Mouse (Mus musculus): Measurements from ENCODE around the gene Mia2.

Gene Mia2

DNA sequence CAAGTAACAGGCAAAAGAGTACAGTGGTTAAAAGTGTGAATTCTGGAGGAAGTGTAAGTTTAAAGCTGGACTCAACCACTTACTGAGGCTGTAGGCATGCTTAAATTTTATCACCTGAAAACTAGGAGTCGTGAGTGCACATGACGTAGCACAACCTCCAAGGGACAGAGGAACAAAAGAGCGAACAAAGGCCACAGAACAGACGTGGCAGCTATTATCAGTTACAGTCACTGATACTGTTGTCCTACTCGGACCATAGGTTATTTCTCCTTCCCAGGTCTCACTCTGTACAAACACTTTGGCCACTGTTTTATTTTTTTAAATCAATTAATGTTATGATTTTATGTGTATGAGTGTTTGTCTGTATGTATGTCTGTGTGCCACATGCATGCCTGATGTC, 9.2 kb downstream of the Mia2 start:
- no peak for DNase-seq (ENCODE audit: low read depth, low spot score)

- no peak for DNase-seq (ENCODE audit: low read depth, low spot score)
Observed at GRCm38 (mm10) chr12:59105914-59106313, 10.3 kb downstream of the Mia2 start.

DNA sequence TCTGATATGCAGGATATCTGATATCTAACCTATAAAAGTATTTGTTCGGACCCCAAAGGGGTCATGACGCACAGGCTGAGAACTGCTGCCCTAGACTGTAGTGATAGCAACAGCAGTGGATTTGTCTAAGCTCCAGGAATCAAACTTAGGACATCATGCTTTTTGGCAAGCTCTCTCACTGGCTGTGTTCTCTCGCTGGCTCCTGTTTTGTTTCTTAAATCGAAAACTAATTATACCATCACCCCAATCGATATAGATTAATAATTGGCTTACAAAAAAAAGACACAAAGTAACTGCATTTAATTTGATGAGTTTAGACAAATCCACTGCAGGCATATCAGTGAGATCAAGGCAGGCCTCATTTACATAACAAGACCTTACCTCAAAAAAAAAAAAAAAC, 10.9 kb downstream of the Mia2 start:
- no peak for DNase-seq (ENCODE audit: low read depth, low spot score)

DNA sequence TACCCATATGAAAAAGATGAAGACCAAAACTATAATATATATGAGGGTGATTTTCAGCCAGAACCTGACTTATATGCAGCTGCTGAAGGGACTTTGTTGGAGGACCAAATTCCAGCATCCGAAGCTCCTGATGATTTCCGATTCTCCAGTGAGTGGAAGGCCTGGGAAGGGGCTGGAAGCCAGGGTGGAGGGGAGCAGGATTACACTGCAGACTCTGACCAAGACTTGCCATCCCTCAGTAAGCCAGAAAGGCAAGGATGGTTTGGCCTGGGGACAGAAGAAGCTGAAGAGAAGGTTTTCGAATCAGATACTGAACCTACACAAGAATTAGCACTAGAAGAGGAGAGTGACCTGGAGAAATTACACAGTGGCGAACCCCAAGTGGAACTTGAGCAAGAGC, 12.3 kb downstream of the Mia2 start:
- DNase-seq (ENCODE audit: low read depth, low spot score): no peak

DNA sequence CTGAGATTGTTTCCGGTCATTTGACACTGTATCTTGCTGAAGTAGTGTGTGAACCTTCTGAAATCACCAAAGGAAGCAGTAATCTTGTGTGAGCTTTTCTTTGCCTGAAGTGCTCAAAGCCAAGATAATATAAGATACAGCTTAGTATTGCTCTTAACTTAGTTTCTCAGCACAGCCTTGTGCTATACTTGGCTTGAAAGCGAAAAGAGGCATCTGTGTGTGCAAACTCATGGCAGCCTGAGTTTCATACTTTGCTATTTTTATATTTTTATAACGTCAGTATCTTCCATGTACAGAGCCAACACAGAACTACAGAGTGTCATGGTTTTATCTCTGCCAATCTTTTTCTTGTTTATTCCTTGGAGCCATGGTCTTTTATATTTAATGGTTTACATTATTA, 21.6 kb downstream of the Mia2 start:
- DNase-seq (ENCODE audit: low read depth, low spot score): no peak

- no peak for DNase-seq (ENCODE audit: low read depth, low spot score)
Observed at GRCm38 (mm10) chr12:59125426-59125825, 29.8 kb downstream of the Mia2 start.

DNA sequence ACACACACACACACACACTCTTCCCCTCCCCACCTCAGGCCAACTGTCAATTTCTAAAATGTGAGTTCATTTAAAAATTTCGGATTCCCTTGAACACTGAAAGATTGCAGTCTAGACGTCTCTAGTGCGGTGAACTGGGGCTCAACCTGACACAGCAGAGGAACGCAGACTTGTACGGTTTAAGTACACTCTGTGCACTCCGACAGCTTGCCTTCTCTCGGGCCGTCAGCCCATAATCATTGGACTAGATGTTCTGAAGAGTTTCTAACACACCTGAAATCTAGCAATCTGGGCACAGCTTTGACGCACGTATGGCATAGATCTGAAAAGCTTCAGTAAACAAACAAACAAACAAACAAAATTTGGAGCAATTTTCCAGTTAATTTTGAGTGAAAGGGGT, 32.9 kb downstream of the Mia2 start:
- DNase-seq (ENCODE audit: low read depth, low spot score): peak; percentile 6

GRCm38 (mm10) chr12:59129038-59129437, 33.4 kb downstream of the Mia2 start:
- DNase-seq (ENCODE audit: low read depth, low spot score): peak; percentile 31

GRCm38 (mm10) chr12:59129592-59129991, 34.0 kb downstream of the Mia2 start:
- DNase-seq (ENCODE audit: low read depth, low spot score): peak; percentile 65

GRCm38 (mm10) chr12:59130249-59130648, 34.6 kb downstream of the Mia2 start:
- peak; percentile 85 for DNase-seq (ENCODE audit: low read depth, low spot score)

DNA sequence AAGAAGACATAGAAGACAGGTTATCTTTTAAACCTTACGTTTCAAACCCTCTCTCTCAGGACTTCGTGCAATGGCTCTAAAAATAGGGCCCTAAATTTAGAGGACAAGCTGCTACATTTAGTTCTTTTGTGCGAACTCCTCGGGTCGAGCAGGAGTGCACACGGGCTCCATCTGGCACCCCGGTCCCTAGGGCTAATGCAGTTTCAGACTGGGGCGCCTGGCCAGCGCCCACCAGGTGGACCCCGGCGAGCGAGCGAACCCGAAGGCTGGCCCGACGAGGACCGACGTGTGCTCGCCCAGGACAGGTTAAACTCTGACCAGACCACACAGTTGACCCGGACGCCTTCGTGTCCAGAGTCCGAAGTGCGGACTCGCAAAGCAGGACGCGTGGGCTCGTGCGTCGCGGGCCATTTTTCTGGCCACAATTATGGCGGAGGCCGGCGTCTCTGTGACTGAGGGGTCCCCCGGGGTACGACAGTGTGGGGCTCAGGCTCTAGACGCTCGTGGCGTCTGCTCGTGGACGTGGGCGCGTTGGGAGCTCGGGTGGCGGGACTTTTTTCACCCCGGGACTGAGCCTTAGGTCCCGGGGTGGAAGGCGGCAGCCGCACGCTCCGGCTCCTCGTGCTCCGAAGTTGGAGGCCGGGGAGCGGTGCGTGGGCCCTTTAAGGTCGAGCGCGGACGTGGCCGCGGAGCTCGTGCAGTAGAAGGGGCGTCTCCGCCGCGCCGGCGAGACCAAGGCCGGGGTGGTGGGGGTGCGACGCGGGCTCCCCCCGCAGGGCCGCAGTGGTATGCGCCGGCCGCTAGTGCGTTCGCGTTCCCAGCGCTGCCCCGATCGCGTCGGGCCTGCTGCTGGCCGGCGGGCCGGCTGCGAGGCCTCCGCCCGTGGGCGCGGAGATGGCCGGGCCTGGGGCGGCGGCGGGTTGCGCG, 35.3 kb downstream of the Mia2 start:
- peak; percentile 93 for DNase-seq (ENCODE audit: low read depth, low spot score)

DNA sequence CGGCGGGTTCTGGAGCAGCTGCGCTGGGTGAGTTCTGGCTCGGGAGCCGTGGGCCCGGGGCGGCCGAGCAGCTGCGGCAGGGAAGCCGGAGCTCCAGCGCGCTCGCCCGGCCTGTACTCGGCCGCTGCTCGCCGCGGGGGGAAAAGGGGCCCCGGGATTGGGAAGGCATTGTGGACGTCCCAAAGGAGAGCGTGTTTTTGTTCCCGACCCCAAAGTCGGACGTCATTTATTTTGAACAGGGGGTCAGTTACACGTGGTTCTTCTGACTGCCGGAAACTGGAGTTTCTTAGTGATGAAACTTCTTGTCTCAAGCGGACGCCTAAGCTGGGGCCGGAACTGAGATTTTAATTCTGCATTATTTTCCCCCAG, 36.0 kb downstream of the Mia2 start:
- peak; percentile 79 for DNase-seq (ENCODE audit: low read depth, low spot score)

DNA sequence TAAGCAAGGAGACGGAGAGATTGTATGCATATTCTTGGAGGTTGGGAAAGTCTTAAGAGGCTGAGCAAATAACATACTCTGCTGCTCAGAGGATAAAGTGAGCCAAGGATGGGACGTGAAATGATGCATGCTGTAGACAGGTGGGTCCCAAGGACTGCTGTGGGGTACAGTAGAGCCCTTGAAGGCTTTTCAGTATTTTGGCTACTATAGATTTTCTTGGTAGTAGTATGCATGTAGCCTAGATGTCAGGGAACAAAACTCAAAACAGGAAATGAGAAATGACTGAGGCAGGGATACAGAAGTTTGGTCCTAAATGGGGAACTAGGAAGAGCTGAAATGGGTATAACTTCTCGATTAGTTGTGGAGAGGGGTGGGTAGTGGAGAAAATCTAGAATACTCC, 36.9 kb downstream of the Mia2 start:
- peak; percentile 54 for DNase-seq (ENCODE audit: low read depth, low spot score)

DNA sequence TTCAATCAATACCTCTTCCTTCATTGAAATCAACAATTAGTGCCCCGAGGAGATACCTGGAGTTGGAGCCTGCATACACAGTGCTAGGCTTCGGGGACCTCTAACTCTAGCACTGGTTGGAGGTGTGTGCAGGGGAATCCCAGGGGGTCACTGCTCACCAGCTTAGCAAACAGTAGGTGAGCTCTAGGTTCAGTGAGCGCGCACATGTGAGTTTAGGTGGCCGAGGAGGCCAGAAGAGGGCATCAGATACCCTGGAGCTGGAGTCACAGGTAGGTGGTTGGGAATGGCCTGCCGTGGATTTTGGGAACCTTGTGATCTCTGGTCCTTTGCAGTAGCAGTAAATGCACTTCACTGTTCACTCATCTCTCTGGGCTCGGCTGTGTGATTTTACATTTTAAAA, 37.3 kb downstream of the Mia2 start:
- DNase-seq (ENCODE audit: low read depth, low spot score): peak; percentile 62

DNA sequence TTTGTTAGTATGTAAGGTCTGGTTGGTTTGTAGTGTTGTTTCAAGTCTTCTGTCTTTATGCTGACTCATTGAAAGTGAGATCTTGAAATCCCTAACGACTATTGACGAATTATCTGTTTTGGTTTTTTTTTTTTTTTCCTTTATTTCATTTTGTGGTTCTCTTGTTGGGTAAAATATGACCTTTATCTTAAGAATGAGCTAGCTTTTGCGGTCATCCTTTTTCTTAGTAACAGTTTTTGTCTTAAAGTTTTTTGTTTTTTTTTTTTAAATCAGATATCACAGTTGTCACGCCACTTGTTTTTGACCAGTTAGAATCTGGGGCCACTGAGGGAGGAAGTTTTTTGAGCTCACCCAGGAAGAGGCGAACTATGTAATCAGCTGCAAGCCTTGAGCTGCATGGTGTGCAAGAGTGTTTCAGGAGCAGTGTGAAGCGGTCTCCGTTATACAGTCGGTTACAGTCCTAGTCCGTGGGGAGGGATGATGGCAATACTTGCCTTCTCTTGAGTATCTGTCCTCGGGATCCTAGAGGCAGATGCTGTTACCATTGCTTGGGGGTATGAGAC, 37.9 kb downstream of the Mia2 start:
- DNase-seq (ENCODE audit: low read depth, low spot score): no peak

- no peak for DNase-seq (ENCODE audit: low read depth, low spot score)
Observed at GRCm38 (mm10) chr12:59135096-59135495, 39.5 kb downstream of the Mia2 start.

DNA sequence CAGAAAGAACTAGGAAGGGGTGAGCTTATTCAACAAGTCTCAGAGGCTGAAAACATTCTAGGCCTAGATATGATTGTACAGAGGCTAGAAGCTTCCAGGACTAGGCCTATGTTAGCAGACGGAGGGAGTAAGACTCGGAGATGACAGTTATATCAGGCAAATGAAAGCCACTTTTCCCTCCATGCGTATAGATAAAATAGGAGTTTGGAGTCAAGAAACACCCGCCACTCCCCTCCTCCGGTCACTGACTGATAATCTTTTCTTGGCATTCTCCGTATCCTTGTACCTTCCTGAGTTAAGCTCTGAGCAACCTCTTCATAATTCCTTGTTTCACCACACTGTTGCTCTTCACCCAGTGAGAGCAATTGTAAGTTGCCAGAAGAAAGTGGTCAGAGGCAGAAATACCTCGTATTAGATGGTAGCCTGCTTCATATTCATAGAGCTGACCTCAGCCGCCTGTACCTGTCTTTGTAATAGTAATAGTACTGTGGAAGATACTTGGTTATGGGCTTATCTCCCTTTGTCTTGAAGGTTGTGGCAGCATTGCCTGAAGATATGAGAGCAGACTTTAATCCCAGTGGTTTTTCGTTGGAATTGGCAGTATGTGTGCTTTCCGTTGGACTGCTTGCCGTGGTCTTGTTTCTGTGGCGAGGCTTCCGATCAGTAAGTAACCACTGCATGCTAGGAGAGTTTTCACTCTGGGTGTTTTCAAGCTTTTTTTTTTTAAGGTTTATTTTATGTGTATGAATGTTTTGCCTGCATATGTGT, 40.1 kb downstream of the Mia2 start:
- no peak for DNase-seq (ENCODE audit: low read depth, low spot score)

GRCm38 (mm10) chr12:59137031-59137430, 41.4 kb downstream of the Mia2 start:
- no peak for DNase-seq (ENCODE audit: low read depth, low spot score)

- DNase-seq (ENCODE audit: low read depth, low spot score): no peak
Observed at GRCm38 (mm10) chr12:59139372-59139771, 43.8 kb downstream of the Mia2 start.

DNA sequence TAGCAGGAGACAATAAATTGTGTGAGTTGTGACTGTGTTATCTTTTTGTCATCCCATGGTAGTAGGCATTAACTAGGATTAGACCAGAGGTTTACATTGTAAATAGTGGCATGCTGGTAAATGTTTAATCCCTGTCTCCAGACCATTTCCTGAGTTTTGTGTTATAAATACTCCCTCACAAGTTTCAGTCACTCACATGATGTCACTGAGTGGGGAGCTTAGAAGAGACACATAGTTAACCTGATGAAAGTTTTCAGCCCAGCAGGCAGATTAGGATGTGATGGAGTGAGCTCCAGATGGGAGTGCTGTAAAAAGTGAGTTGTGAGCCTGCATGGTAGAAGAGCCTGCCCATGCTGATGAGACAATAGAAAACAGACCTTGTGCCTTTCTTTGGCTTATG, 49.5 kb downstream of the Mia2 start:
- no peak for DNase-seq (ENCODE audit: low read depth, low spot score)

- no peak for DNase-seq (ENCODE audit: low read depth, low spot score)
Observed at GRCm38 (mm10) chr12:59149691-59150090, 54.1 kb downstream of the Mia2 start.

DNA sequence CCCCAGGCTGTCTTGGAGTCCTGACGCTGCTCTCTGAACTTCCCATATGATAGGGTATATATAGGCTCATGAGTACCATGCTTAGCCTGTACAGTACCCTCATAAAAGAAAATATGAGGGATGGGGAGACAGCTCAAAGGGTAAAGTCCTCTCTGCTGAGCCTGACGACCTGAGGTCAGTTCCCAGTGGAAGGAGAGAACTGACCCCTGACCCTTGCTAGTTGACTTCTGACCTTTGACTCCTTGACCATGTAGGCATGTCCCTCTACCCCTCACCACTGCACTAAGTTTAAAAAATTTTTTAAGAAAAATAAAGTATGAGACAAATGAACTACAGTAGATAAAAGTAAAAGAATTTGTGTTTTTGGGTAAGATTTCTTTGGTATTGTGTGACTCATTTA, 65.5 kb downstream of the Mia2 start:
- no peak for DNase-seq (ENCODE audit: low read depth, low spot score)

- peak; percentile 53 for DNase-seq (ENCODE audit: low read depth, low spot score)
Observed at GRCm38 (mm10) chr12:59162797-59163196, 67.2 kb downstream of the Mia2 start.

Measured in A20 (cell line).